Mouse (Mus musculus) natural killer cell, adult 2 months (primary cell): ENCODE data around the gene Olfr1310.
"Not testable (repeated sequence)": the region's sequence is repeated elsewhere in the genome, so short reads cannot be mapped to it uniquely, and the experiment has no call there.

Experiments
- DNase-seq, 2 experiments: peaks; one replicate each; pipeline ENCODE4 v3.0.0; 2022; ENCODE audit warnings: low spot score in 2 of 2

Gene Olfr1310

DNA sequence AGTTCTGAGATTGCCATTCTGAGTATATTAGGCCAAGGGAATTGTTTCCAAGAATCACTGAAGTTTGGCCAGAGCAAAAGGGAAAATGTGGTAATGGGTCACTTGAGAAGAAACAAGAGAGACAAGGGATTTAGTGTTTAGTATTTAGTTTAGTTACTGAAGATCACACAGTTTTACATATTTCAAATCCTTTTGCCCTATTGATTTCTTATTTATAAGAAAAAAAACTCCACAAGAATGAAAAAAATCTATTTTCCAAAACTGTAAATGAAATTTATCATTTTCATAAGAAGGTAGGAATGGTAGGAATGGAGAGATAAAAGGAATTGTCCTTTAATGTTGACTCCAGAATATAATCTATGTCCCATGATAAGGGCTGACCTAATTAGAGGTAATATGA, at the start of gene Olfr1310:
Gene Olfr1310, minus strand, starts transcription at position 101 of the 400 bp plus-strand sequence.
- DNase-seq = no peak

DNA sequence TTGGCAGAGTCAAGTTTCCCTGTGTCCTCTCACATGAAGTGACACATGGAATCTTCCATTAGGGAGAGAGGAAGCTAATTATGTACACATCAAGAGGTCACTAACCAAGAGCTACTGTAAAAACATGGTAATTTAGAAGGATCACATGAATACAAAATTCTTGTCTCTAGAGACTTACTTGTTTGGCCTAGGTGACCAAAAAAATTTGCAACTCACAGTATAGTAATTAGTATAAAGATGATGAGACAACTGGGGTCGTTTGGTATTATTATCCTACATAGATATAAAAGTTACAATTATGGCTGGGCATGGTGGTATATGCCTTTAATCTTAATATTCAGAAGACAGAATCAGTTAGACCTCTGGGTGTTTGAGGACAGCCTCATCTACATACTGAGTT, 37.6 kb upstream of the Olfr1310 start, which contains the start of gene Olfr1312:
Gene Olfr1312, minus strand, starts transcription at position 101 of the 400 bp plus-strand sequence.
- no peak for DNase-seq

GRCm38 (mm10) chr2:112026971-112027370, 14.5 kb upstream of the Olfr1310 start:
- not testable (repeated sequence) for DNase-seq

DNA sequence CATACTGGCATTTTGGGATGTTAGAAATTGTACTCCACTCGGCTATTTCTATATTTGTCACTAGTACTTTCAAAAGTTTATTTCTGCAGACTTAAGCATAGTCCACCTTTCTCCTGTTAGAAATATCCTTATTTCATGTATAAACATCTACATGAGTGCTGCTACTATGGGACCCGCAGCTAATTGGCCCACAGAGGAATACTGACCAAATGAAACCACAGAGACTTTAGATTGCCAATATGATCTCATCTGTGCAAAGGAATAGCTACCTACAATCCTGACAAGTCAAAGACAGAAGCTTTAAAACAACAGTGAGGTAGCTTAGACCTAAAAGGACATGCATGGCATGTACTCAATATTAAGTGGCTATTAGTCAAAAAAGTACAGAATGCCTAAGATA, 11.8 kb upstream of the Olfr1310 start, which contains the start of gene Olfr1311:
Gene Olfr1311, minus strand, starts transcription at position 101 of the 400 bp plus-strand sequence.
- no peak for DNase-seq

DNA sequence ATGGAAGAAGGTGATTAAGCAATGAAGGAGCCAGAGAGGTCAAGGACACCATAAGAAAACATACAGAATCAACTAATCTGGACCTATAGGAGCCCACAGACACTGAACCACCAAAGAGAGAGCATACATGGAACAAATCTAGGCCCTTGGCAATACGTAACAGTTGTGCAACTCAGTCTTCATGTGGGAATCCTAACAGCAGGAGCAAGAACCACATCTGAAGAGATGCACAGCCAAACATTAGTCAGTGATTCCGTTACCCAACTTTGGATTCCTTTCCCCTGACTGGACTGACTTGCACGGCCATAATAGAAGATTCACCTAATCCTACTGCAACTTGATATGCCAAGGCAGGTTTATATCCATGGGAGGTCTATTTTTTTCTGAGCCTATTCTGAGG, 2.4 kb upstream of the Olfr1310 start:
- no peak for DNase-seq

DNA sequence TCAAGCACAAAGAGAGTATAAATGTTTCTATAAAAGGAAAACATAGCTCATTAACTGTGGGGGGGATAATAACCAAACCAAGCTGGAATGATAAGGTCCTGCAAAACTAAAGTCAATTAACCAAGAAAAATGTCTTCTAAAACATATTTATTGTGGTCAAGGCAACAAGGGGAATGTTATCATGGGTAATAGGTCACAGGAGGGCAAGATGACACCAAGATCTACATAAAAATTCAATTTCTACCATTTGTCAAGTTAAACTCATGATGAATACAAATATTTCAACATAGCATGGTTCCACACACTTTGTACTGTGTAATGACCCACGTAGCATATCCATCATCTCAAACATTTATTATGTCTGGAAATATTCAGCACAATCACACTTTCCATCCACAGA, 22.3 kb downstream of the Olfr1310 start, which contains the start of gene Olfr1309:
Gene Olfr1309, minus strand, starts transcription at position 101 of the 400 bp plus-strand sequence.
- DNase-seq = no peak

GRCm38 (mm10) chr2:111964844-111965243, 47.7 kb downstream of the Olfr1310 start, which contains the start of gene Olfr1308:
Gene Olfr1308 (minus strand): TSS chr2:111964944.
- DNase-seq = no peak
